Mouse (Mus musculus) cerebellum, postnatal 14 days (tissue): ENCODE measurements around the gene Bag1.
A peak's percentile ranks its signal among the peaks of the same experiment; 100 is the strongest.
"Not testable (repeated sequence)": the region's sequence is repeated elsewhere in the genome, so short reads cannot be mapped to it uniquely, and the experiment has no call there.

Source experiments
- DNase-seq, 2 experiments: peaks; one replicate each; pipeline ENCODE4 v3.0.0; 2021; ENCODE audit warnings: mixed read lengths in 2 of 2

The Bag1 gene

DNA sequence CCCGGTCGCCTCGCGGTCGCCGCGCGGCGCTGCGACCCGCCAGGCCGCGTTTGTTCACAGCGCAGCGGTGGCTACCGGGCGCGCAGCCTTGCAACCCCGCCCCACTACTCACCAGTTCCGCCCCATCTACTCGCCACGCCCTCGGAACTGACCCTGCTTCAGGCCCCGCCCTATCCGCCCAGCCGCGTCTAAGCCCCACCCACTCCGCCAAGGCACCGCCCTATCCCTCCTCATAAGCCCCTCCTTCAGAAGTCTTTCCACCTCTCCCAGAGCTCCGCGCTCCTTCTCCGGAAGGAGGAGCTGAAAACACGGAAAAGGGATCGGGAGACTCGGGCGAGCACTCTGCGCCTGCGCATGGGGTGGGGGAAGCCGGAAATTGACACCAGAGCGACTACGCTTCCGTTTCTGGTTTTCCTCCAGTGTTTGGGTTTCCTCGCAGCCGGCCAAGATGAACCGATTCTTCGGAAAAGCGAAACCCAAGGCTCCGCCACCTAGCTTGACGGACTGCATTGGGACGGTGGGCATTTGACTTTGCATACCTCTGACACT is at the start of gene Bag1, which contains the start of gene Chmp5:
Bag1 (minus strand) TSS at position 135 of the 549 bp plus-strand sequence.
Chmp5 (plus strand) TSS at position 248 of the 549 bp plus-strand sequence.
- peak; percentile 98 to 99 for DNase-seq

DNA sequence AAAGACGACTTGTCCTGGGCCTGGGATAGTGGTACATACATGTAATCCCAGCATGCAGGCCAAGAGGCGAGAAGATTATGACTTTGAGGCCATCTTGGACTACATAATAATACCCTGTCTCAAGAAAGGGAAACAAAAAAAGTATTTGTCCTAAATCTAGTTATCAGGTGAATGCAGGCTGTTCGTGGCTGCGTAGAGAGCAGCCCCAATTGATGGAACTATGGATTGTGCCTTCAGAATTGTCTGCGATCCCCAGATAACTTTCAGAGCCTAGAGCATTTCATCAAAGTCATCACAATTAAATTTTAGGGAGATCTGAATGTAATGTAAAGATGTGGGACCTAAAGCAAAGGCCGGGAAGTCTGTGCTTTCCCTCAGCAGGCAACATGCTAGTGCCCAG is 48.2 kb upstream of the Bag1 start:
- no peak for DNase-seq

DNA sequence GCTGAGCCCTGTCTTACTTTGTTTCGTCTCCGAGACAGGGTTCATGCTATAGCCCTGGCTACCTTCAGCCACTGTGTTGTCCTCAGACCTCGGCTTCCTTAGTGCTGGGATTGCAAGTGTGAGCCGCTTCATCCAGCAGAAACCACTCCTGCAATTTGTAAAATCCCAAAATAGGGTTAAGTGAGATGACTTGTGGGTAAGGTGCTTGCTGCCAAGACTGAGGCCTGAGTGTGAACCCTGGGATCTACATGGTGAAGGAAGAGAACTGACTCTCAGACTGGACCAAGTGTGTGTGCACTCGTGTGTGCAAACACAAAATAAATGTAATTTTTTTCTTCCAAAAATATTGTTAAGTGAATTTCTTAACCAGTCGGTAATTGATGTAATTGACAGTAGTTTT is 41.5 kb upstream of the Bag1 start:
- DNase-seq: no peak

DNA sequence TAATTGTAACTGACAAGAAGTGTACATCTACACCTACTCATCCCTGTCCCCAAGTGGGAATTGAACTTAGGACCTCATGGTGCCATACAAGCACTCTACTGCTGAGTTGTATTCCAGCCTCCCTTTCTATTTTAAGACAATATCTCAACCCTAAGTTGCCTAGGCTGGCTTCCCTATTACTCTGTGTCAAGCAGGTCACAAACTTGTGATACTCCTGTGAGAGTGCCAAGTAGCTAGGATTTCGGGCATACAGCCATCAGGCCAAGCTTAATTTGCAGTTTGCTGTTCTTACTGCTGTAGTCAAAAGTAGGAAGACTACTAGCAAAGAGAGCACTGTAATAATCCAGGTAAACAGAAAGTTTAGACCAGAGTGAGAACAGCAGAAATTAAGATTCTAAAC is 35.6 kb upstream of the Bag1 start:
- DNase-seq: no peak

DNA sequence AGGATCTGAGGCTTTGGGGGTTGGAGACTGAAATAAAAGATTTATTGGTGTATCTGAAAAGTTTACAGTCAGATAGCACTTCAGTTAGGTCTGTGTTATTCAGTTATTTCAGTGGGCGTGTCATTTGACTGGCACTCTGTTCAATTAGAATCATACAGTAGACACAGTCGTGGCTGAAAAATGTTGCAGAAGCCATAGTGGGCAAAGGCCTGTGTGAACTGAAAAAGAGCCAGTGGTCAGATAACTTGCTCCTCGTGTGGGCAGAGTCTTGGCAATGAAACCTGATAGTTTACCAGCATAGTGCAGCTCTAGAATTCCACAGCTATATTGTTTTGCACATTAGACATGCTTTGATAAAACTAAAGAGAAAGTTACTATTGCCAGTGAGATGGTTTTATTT is 34.4 kb upstream of the Bag1 start:
- no peak for DNase-seq

DNA sequence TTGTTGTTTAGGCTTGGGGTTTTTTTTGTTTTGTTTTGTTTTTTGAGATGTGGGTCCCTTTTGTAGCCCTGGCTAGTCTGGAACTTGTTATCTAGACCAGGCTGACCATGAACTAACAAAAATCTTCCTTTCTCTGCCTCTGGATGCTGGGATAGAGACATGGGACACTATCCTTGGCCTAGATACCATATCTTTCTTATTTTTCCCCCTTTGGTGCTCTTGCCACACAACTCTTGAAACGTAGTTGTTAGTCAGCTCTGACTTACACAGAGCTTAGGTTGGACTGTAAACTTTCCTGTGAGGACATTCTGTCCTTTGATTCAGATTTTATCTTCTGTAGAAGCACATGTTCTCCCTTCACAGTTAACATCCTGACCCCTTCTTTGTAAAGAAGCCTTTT is 31.3 kb upstream of the Bag1 start:
- no peak for DNase-seq

DNA sequence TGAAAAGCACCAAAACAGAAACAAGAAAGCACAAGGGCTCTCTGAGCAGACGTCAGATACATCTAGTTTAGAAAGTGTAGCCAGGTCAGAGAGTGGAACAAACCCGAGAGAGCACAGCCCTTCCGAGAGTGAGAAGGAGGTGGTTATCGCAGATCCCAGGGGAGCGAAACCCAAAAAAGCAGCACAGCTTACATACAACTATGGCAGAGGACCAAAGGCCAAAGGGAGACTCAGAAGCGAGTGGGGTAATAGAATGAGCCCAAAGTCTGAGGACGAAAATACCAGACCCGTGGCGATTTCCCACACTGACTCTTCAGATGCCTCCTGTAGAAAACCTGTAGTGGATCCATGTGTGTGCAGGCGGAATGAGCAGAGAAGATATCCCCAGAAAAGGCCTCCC is 28.6 kb upstream of the Bag1 start:
- DNase-seq: no peak

DNA sequence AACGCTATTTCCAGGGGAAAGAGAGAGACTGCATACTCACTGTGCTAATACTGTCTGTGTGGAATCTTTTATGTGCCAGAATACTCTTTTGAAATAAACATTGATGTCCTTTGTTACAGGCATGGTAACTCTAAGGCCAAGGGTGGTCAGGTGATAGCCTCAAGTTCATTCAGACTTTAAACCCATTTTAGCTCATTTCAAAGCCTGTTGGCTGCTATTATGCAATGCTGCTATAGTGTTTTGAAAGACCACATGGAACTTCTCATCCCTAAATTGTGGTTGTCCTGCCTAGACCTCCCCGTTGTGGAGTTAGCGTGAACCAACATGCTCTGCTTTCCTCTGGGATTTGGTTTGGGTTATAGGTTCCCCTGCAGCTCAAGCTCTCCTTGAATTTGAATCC is 27.6 kb upstream of the Bag1 start:
- no peak for DNase-seq

DNA sequence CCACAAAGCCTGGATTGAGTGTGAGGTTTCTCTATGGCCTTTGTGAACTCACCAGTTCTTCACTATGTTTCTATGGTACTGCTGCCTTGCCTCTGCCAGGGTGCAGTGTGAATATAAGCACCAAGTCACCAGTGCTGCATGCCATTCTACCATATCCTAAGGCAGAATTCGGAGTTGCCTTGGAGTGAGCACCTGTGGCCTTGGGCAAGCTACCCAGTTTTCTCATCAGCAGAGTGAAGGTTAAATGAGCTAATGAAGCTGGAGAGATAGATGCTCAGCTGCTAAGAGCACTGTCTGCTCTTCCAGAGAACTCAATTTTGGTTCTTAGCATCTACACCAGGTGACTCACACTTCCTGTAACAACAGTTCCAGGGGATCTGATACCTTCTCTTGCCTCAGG is 25.9 kb upstream of the Bag1 start:
- DNase-seq: no peak

DNA sequence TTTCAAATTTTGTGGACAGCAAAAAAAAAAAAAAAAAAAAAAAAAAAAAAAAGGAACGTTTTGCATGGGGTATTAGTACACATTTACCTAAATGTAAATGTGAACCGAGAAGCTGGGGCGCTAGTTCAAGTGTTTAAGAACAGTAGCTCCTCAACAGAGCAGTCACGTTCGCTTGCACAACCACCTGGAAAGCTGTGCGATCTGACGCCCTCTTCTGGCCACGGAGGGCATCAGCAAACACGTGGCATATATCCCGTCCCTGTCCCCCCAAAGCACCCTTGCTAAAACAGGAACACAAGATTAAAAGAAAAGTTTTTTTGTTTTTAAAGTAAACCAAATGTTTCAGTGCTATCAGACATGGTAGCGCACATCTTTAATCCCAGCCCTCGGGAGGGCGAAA is 23.6 kb upstream of the Bag1 start:
- peak; percentile 40 to 71 for DNase-seq

DNA sequence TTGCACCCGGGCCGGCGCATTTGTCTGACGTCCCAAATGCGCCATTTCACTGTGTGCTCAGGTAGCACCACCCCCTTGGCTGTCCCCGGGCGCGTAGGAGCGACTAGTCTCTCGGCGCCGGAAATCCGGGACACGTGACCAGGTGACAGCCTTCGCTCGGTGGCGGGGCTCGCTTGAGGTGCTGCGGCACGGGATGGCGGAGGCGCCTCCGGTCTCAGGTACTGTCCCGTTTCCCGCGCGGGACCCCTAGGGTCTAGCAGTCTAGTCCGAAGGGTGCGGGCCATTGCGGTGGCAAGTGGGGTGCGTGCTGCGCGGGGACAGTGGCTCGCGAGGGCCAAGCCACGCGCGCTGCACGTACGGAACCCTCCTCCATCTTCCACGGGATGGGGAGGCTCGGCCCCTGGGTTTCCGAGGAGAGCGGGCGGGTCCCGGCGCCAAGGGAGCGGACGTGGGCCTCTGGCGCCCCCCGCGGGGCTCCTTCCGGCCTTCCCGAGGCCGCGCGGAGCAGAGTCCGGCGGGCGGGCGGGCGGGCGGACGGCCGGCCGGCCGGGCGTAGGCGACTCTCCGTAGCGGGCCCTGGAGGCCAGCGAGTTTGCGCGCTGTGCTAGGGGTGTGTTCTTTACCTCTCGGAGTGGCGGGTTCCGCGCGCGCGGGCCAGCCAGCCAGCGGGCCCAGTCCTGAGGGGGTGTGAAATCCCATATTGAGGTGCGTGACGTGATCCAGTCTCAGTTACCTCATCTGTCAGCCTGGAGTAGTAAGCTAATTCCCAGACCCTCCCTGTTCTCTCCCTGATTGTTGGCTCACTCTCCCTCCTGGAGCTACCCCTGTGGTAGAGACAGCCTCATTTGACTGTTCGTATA is 23.0 kb upstream of the Bag1 start, which contains the start of gene Nfx1:
Nfx1 (plus strand) TSS at position 65 of the 860 bp plus-strand sequence.
- DNase-seq: peak; percentile 95 to 96

DNA sequence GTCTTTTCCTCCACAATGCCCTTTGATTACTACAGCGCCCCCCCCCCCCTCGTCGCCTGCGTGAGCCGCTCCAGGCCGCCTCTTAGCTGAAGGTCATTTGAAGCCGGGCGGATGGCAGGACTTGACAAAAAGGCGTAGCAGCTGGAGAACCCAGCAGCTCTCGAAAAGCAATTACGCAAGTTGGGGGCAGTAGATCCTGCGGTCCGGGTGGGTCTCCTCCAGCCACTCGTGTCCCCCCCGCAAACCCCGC is 22.4 kb upstream of the Bag1 start:
- DNase-seq: no peak

DNA sequence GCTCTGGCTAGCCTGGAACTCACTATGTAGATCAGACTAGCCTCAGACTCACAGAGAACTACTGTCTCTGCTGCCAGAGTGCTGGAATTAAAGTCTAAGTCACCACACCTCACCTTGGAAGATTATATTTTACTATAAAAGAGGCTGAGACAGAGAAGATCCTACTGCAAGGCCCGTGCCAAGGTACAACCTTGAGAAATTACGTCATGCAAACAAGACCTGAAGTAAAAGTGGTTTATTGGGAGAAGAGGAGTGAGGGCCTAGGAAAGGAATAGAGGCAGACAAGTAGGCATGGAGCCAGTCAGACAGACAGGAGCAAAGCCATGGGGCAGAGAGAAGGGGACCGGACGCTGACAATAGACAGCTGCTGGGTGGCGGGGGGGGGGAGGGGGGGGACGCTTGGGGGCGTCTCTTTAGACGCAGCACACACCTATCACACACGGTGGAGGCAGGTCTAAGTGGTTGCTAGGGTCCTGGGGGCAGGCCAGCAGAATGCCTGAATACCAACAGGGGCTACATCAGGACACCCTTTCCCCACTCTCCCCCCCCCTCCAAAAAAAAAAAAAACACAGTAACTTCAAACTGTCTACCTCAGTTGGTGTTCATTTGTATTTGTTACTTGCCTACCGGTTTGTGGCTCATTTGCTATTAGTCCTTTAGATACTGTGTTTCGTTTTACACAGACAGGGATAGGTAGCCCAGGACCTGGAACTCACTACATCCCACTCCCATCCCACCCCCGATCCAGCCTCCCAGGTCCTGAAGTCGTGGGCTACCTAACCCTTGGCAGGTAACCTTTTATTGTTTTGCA is 21.9 kb upstream of the Bag1 start:
- peak; percentile 27 to 43 for DNase-seq

DNA sequence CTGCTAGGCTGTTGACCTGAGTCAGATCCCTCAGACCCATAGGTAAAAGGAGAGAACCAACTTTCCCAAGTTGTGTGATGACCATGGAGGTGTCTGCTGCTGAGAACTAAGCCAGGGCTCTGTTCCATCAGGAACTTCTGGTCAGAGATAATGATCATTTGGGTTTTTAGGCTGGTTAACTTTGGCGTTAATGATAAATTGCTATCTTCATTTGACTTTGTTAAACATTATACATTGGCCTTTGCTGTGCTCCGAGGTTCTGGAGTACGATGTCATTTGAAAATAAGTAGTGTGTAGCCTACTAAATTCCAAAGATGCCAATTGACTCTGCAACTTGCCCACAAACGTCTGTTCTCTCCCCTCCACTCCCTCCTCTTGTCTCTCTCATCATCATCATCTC is 21.1 kb upstream of the Bag1 start:
- no peak for DNase-seq

DNA sequence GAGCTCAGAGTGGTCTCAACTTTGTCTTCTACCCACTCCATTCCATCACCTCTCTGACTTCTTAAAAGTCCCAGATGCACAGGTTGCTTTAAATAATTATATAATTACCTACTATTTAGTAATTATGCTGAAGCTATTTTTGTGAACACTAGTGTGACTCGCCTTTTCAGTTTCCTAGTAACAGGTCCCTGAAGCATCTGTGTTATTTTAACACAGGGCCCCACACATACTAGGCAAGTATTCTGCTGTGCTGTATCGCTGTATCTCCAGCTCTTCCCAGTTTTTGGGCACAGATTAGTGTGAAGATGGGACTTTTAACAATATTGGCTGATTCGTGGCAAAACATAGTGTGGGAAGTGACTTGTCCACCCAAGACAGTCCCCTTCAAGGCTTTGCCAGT is 15.4 kb upstream of the Bag1 start:
- no peak for DNase-seq

DNA sequence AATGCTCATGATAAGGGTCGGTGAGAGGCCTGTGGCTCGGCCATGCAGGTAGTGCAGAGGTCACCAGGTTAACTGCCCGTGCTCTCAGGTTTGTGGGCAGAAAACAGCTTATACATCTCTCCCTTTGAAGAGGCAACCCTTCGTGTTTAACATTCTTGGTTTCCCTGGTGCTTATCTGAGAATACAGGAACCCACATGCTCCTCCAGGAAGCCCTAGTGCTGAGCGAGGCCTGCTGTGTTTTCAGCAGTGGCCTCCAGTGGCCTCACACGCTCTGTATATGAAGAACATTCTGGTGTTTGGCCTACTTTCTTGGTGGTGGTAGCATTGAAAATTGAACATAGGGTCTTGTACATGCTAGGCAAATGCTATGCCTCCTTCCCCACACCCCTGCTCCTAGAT is 7.8 kb upstream of the Bag1 start:
- no peak for DNase-seq

DNA sequence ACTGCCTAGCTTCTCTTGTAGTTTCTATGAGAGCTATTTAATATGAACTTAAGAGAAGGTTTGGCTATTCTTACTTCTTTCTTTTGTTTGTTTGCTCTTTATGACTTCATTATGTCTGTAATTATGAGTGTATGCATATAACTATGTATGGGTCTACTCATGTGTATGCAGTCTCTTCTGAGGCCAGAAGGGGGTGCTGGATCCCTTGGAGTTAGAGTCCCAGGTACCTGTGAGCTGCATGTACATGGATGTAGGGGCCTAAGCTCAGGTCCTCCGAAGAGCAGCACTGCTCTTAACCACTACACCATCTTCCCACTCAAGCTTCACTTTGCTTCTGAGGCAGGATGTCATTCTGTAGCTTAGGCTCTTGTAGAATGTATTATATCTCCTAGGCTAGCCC is 5.4 kb upstream of the Bag1 start:
- peak in 1 of 2 experiments; percentile 21 for DNase-seq

DNA sequence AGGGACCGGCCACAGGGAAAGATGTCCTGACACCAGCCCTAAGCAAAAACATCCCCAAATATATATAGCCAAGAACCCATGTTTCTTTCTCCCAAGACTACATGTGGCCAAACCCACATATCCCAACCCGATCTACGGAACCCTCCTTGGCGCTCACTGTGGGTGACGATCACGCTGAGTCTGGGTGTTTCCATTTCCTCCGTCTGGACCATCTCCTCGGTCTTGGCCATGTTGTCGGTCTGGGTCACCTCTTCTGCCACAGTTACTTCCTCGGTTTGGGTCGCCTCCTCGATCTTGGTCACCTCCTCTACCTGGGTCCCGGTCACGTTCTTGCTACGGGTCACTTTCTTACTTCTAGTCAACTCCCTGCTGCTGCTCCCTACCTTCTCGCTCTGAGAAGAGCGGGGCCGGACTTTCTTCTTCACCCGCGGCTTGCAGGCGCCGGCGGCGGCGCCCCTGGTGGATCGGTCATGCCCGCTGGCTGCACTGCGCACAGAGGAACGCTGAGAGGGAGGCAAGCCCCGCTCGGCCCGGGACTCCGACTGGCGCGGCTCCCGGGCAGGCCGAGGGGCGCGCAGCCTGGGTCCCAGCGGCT is 432 bp downstream of the Bag1 start:
- DNase-seq: no peak

DNA sequence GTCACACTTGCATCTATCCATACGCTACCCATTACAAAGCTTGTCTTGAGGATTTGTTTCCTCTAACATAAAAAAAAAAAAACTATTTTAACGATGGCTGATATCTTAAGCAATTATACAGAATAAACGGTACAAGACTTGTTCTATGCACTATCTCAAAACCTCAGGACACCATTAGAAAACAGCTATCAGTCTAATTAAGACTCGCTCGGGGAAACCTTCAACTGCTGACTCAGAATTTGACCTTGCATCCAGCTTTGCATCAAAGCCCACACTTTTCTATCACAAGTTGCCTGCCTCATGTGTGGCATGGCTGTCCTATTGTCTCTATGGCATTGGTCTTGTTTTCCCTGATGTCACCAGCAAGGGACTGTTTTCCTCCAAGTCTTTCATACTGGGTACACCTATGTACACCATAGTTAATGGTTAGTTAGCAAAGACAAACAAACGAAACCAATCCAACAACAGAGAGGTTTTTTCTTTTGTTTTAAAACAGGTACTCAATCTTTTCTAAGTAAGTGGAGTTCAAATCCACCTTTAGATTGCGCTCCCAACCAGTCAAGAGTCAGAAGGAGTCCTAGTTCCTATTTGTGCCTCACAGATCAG is 1.5 kb downstream of the Bag1 start:
- DNase-seq: no peak

DNA sequence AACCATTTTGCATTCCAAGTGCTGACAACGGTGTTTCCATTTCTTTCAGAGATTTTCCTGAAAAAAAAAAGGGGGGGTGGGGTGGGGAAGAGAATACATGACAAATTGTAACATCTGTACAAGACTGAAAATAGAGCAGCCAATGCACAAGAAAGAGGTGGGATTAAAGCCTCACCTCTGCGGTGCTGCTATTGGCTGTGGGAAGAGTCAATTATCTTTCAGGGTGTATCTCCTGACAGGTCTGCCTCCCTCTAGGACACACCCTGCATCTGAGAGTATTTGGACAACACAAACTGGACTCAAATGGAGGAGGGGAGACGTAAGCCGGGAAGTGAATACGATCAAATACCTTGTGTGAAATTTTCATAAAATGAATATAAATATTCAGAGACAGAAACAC is 4.4 kb downstream of the Bag1 start:
- no peak for DNase-seq

DNA sequence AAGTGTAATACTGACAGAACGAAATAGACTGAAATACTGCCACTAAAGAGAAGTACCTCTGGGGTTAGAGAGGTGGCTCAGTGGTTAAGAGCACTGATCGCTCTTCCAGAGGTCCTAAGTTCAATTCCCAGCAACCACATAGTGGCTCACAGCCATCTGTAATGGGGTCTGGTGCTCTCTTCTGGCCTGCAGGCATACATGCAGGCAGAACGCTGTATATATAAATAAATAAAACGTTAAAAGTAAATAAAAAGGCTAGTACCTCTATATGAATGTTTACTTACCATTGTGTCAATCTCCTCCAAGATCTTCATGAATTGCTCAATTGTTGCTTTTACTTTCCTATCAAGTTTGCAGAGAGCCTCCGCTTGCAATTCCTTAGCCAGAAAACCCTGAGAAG is 9.3 kb downstream of the Bag1 start:
- DNase-seq: no peak

DNA sequence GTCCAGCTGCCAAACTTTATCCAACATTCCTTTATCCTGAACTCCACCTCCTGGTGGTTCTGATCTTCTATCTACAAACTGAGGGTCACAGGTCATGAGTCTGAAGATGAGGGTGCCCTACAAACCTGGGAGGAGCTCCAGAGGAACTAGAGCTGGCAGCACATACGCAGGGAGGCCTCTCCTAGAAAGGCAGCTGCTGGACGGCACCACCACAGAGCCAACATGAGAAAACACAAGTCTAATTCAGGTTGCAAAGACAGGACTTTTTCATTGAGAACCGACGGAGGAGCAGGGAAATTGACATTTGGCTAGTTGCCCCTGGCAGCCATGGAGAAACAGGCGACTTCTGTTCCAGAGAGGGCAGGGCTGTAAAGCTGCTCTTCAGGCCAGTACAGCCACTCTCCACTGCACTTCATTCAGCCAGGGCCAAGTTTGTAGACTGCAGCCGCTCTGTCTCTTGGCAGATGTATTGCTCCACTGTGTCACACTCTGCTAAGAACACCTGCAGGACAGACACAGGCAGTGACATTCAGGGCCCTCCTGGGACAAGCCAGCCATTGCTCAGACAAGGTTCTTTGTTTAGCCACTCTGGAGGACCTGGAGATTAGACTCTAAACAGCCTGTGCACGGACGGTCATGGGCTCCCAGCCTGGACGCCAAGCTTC is 11.8 kb downstream of the Bag1 start:
- peak; percentile 32 to 58 for DNase-seq

DNA sequence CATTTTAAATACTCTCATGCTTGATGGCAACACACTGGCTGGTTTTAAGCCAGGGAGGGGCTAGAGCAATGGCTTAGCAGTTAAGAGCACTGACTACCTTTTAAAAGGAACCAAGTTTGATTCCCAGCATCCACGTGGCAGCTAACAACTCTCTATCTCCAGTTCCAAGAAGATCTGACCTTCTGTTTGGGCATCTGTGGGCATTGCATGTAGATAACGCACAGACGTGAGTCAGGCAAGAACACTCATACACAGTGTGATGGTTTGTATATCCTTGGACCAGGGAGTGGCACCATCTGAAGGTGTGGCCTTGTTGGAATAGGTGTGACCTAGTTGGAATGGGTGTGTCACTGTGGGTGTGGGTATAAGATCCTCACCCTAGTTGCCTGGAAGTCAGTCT is 13.7 kb downstream of the Bag1 start:
- not testable (repeated sequence) for DNase-seq
